Mouse (Mus musculus) large intestine, adult 2 months (tissue): ENCODE results near the gene Acsbg2. TPM values are rescaled to one million over a fixed set of nuclear protein-coding genes. Genes with fewer than 3 reads are reported as not detected.

Experiments used
- DNase-seq: peaks from one replicate; pipeline ENCODE4 v3.0.0-alpha.2; 2012; ENCODE audit warnings: low read depth, low spot score
- WGBS: fragments of 180-500 bp; shearing (Covaris S2); methylation state at CpG from one replicate; pipeline ENCODE4 v1.1.7; 2018; 5-methylcytosine and 5-hydroxymethylcytosine counted together
- polyA plus RNA-seq: library from polyadenylated mRNA; depleted of rRNA; stranded (reverse); fragments of >200 nt; gene quantifications from 2 replicates; pipeline ENCODE4 v1.2.3, GENCODE M21; 2012; rRNA removed

Gene Acsbg2
- polyA plus RNA-seq, result not detected in 2 replicates

- DNase-seq, result no peak
- 60% methylated on average over 2 of the region's 2 CpGs for WGBS
These were observed at the start of gene Acsbg2 for GRCm38 (mm10) chr17:56874237-56874636. Gene Acsbg2, minus strand, starts transcription at chr17:56874447.

DNA sequence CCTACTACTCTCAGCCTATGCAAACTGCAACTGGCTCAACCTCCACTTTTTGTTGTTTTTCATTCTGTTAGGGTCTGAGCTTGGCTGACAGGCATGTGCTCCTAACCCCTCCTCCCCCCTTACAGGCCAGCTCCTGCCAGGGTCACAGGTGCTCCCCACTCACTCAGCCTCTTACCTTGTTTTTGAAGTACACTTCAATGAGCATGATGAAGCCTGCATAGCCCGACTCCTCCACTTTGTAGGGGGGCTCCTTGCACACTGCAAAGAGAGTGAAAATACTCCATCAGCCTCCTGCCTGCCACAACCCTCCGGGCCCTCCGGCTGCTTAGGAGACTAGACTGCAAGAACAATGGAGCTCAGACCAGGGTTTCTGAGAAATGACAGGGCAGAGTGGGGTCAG, 45.5 kb upstream of the Acsbg2 start:
- no peak for DNase-seq
- WGBS, result 94% methylated on average over 3 of the region's 3 CpGs

DNA sequence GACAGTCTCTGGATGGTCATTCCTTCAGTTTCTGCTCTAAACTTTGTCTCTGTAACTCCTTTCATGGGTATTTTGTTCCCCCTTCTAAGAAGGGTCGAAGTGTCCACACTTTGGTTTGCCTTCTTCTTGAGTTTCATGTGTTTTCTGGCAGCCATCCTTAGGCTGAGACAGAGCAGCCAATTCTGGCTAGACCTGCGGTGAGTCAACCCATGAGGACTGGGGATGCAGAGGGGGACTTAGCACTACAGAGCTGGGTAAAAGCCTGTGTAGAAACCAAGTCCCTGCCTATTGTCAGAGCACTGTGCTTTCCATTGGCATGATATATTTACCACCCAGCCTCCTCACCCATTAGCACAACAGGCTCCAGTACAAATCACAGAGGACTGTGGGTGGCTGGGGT, 42.9 kb upstream of the Acsbg2 start:
- no peak for DNase-seq
- WGBS, result 78% methylated on average over 2 of the region's 2 CpGs

- DNase-seq, result no peak
These were observed 39.2 kb upstream of the Acsbg2 start for GRCm38 (mm10) chr17:56913444-56913843.

GRCm38 (mm10) chr17:56913023-56913422, 38.8 kb upstream of the Acsbg2 start:
- WGBS, result 92% methylated on average over 3 of the region's 3 CpGs
- DNase-seq, result no peak

DNA sequence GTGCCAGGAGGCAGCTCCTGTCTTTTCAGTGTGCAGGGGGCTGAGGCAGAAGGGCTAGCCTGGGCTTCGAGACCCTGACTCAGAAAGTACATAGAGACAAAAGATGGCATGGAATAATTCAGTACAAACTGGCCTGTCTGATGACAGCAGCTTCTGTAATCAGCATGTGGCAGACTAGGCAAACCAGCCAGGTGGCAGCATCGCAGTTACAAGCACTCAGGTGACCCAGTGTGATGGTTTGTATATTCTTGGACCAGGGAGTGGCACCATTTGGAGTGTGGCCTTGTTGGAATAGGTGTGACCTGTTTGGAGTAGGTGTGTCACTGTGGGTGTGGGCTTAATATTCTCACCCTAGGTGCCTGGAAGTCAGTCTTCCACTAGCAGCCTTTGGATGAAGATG, 35.5 kb upstream of the Acsbg2 start:
- peak; percentile 42 for DNase-seq
- WGBS, result 40% methylated on average over 2 of the region's 2 CpGs

DNA sequence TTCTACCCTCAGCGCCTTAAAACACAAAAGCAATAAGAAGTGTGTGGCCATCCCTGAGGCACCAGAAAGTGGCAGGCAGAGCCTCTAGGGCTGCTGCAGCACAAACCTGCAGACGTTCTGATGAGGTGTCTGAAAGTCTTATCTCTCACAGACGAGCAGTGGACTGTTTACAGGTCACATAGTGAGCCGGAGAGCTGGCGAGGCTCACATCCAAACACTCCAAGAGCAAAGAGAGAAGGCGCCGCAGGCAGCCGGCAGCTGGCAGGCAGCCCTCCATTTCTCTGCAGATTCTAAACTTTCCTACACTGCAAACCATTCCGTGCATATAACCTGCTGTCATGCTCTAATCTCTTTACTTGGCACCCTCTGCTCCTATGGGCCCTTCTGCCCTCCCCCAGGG, 33.6 kb upstream of the Acsbg2 start:
- DNase-seq, result no peak
- 18% methylated on average over 9 of the region's 9 CpGs for WGBS

- WGBS, result 47% methylated on average over 5 of the region's 5 CpGs
- peak; percentile 78 for DNase-seq
These were observed 32.8 kb upstream of the Acsbg2 start for GRCm38 (mm10) chr17:56907096-56907495.

- no peak for DNase-seq
- WGBS, result 53% methylated on average over 3 of the region's 3 CpGs
These were observed 31.9 kb upstream of the Acsbg2 start for GRCm38 (mm10) chr17:56906166-56906565.

- no peak for DNase-seq
These were observed 28.5 kb upstream of the Acsbg2 start for GRCm38 (mm10) chr17:56902698-56903097.

DNA sequence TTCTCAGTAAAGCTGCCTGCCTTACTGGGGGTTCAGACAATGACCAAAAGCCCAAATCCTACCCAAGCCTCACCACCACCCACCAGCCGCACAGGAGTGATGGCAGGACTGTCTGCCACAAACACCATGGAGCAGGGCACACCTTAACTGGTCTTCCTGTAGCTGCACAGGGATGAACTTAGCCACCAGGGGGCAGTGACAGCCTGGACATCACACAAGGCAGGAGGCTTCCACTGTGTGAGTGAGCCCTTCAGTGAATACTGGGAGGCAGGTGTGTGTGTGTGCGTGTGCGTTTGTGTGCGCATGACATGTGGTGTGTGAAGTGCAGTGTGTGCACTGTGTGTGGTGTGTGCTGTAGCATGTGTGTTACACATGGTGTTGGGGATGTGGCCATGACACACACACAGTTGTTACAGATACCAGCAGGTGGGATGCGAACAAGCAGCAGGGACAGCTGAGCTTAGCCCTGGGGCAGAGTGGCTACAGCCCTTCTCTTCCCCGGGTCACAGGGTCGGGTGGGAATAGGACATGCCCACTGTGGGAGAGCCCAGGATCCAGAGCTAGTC, 23.5 kb upstream of the Acsbg2 start:
- WGBS, result 59% methylated on average over 7 of the region's 7 CpGs
- peak; percentile 67 for DNase-seq

More at GRCm38 (mm10) chr17:56902698-56903097, 28.5 kb upstream of the Acsbg2 start:
- WGBS, result 96% methylated on average over 5 of the region's 5 CpGs

GRCm38 (mm10) chr17:56896513-56897129, 22.4 kb upstream of the Acsbg2 start:
- 82% methylated on average over 6 of the region's 6 CpGs for WGBS
- no peak for DNase-seq

- 69% methylated on average over 9 of the region's 9 CpGs for WGBS
- no peak for DNase-seq
These were observed 21.2 kb upstream of the Acsbg2 start for GRCm38 (mm10) chr17:56895368-56895918.

DNA sequence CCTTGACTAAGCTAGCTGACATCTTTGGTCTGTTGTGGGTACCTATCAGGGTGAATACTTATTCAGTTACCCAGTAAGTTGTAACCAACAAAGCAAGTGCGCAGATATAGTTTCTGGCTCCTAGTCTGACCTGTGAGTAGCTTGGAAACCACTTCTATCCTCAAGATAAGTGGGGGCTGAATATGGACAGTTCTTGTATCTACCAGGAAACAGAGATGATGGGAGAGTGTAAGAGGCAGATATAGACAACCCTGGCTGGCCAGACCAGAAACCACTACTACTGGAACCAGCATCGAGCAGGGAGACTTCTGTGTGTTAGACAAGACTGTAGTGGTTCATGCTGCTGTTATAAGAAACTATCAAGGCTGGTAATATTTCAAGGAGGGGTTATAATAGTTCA, 15.8 kb upstream of the Acsbg2 start:
- WGBS, result 93% methylated on average over 2 of the region's 2 CpGs

GRCm38 (mm10) chr17:56888050-56888449, 13.8 kb upstream of the Acsbg2 start:
- DNase-seq, result no peak
- WGBS, result 88% methylated on average over 2 of the region's 3 CpGs

More for the DNA sequence above, 15.8 kb upstream of the Acsbg2 start:
- DNase-seq, result no peak

- 85% methylated on average over 17 of the region's 17 CpGs for WGBS
- no peak for DNase-seq
These were observed 10.6 kb upstream of the Acsbg2 start for GRCm38 (mm10) chr17:56884809-56885208.

DNA sequence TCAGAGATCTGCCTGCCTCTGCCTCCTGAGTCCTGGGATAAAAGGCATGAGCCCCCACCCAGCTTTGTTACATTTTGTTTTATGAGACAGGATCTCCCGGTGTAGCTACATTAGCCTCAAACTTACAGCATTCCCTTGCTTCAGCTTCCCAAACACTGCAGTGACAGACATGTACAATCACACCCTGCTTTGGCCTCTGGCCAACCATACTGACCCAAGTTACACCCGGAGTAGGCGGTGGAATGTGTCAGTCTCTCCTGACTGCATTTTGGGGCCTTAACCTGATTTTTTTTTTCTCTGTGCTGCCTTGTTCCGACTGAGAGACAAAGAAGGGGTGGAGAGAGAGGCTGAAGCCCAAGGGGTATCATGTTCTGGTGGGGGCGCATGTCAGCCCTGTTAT, 10.1 kb upstream of the Acsbg2 start:
- DNase-seq, result no peak
- 32% methylated on average over 5 of the region's 5 CpGs for WGBS

DNA sequence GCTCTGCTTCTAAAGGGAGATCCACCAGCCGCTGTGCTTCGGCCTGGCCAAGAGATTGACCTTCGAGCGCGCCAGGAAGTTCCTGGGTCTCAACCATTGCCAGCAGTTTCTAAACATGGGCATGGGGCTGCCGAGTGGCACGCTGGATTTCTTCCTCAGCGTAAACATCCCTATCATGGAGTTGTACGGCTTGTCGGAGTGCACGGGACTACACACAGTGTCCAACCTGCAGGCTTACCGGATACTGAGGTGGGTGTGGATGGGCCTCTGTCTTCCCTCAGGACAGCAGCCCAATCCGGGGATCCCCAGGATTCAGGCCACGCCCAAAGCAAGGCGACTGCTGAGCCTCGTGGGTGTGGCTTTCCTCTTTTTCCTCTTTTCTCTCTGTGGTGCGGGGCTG, 9.4 kb upstream of the Acsbg2 start:
- WGBS, result 18% methylated on average over 17 of the region's 17 CpGs
- DNase-seq, result no peak

DNA sequence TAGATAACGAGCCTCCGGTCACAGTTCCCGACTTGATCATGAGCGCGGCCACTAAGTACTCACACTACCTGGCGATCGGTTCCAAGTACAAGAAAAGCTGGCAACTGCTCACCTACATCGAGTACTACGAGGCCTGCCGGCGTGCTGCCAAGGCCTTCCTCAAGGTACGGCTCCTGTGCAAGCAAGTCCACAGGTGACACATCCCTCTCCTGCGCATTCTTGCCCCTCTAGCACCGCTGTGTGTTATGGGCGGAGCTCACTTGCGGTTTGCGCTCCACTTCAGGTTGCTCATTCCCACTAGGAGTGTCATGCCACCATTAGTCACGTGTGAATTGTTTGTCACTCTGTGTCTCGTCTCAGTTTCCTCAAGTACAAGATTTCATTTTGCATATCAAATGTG, 3.2 kb upstream of the Acsbg2 start:
- DNase-seq, result no peak
- WGBS, result 92% methylated on average over 19 of the region's 19 CpGs

DNA sequence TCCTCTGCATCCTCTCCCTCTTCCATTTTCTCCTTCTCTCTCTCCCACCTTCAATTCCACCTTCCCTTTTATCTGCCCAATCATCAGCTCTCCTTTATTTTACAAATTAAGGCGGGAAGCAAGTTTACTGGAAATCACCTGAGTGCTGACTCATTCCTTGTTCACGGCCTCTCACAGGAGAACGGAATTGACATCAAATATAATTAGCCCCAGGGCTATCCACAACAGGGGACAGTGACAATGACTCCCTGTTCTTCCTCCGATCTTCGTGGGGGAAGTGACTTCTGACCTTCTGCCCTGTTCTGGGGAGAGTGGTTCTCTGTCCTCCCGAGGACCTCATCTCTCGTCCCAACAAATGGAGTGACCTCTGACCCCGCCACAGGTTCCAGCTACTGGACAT, 2.7 kb upstream of the Acsbg2 start:
- DNase-seq, result no peak
- WGBS, result 40% methylated on average over 8 of the region's 8 CpGs

DNA sequence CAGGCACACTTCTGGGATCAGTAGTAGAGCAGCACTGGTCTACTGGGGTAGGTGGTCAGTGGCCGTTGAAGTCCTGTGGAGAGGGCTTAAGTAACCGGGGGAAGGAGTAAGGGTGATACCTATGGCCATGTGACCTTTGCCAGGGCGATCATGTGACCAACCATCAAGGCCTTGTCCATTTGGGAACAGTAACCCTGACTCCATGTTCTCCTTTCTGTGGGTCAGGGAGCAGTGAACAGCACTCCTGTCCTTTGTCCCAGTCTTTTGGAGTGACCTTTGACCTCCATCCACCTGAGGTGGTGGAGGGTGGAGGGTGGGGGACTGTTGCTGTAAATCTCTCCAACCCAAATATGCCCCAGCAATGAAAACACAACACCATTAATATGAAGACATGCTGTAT, 2.2 kb upstream of the Acsbg2 start:
- 90% methylated on average over 3 of the region's 3 CpGs for WGBS
- DNase-seq, result no peak
